Mouse (Mus musculus) ES-E14 (cell line): ENCODE results near the gene Cap2. TPM values are rescaled to one million over a fixed set of nuclear protein-coding genes. Genes with fewer than 3 reads are reported as not detected.

Source experiments
- DNase-seq: peaks from one replicate; pipeline ENCODE4 v3.0.0-alpha.2; 2013; ENCODE audit warnings: low read depth, low spot score
- H3K27ac ChIP-seq: 2 replicates; pipeline ENCODE4 v1.5.1; 2012; ENCODE audit warnings: low read depth, mild to moderate bottlenecking, low read length, moderate library complexity, mixed read lengths; ENCODE audit not compliant: poor library complexity, insufficient read depth, severe bottlenecking
- H3K36me3 ChIP-seq: 2 replicates; pipeline ENCODE4 v1.6.1; 2012; ENCODE audit warnings: mild to moderate bottlenecking, low read length, moderate library complexity, mixed read lengths; ENCODE audit not compliant: control insufficient read depth, poor library complexity, insufficient read depth, severe bottlenecking
- H3K4me1 ChIP-seq, 2 experiments: fragments of 150-350 bp in 1 of 2; sonication (generic) in 1 of 2; 2 replicates each; pipeline ENCODE4 v1.6.1; 2012; ENCODE audit warnings: low read length in 2 of 2, mild to moderate bottlenecking in 1 of 2, mixed read lengths in 1 of 2; ENCODE audit not compliant: control insufficient read depth in 2 of 2, insufficient read depth in 2 of 2, poor library complexity in 1 of 2
- H3K4me3 ChIP-seq, 2 experiments: fragments of 150-350 bp in 1 of 2; sonication (generic) in 1 of 2; 2 replicates each; pipeline ENCODE4 v1.5.1; 2012; ENCODE audit warnings: low read length in 2 of 2, low read depth in 1 of 2, mild to moderate bottlenecking in 1 of 2, mixed read lengths in 1 of 2; ENCODE audit not compliant: insufficient read depth in 1 of 2, poor library complexity in 1 of 2, severe bottlenecking in 1 of 2
- H3K9ac ChIP-seq: 2 replicates; pipeline ENCODE4 v1.6.1; 2012; ENCODE audit warnings: low read depth, mild to moderate bottlenecking, low read length, mixed read lengths; ENCODE audit not compliant: poor library complexity, insufficient read depth, severe bottlenecking
- H3K9me3 ChIP-seq: fragments of 150-350 bp; sonication (generic); 2 replicates; pipeline ENCODE4 v1.6.1; 2012; ENCODE audit warnings: low read depth, mild to moderate bottlenecking, low read length; ENCODE audit not compliant: control insufficient read depth, insufficient read depth
- CHD2 ChIP-seq: IDR thresholded peaks from 2 replicates; pipeline ENCODE4 v1.6.1; 2014; ENCODE audit warnings: mild to moderate bottlenecking, low read depth, low read length, inconsistent platforms
- HCFC1 ChIP-seq: IDR thresholded peaks from 2 replicates; pipeline ENCODE4 v1.6.1; 2012; ENCODE audit warnings: low read length, inconsistent platforms, borderline replicate concordance; ENCODE audit not compliant: insufficient read depth
- MAFK ChIP-seq: IDR thresholded peaks from 2 replicates; pipeline ENCODE4 v1.6.1; 2014; ENCODE audit warnings: mild to moderate bottlenecking, low read depth, low read length, inconsistent platforms; ENCODE audit not compliant: insufficient read depth
- ZC3H11A ChIP-seq: IDR thresholded peaks from 2 replicates; pipeline ENCODE4 v1.6.1; 2012; ENCODE audit warnings: low read depth, mild to moderate bottlenecking, inconsistent platforms, low read length, borderline replicate concordance
- ZNF384 ChIP-seq: IDR thresholded peaks from 2 replicates; pipeline ENCODE4 v1.6.1; 2012; ENCODE audit warnings: low read depth, low read length, inconsistent platforms
- in situ Hi-C, 2 experiments: fragments of 600-800 bp; cut with MboI; formaldehyde crosslinking; loops; one replicate each; pipeline ENCODE4 v1.15.1; 2025; ENCODE audit warnings: low sequenced_read_pairs in 2 of 2, inconsistent platforms in 1 of 2; ENCODE audit not compliant: unreplicated experiment in 2 of 2
- total RNA-seq: library from RNA; depleted of rRNA; stranded (reverse); fragments of 300-350 nt; gene quantifications from 2 replicates; pipeline ENCODE4 v1.2.3, GENCODE M21; 2012

Gene Cap2
- total RNA-seq, 1 experiment = 5.1 TPM

- in situ Hi-C loops = no loop called here
- H3K9ac ChIP-seq = no peak overlapping the region
- no peaks in the 10 kb centered on the region for H3K36me3 ChIP-seq
- H3K27ac ChIP-seq = no peak overlapping the region
- DNase-seq = no peak
- H3K9me3 ChIP-seq = no peaks in the 10 kb centered on the region
- H3K4me3 ChIP-seq = no peak overlapping the region
- no peak for TF ChIP-seq ZC3H11A
- TF ChIP-seq CHD2 = no peak
- TF ChIP-seq HCFC1 = no peak
- TF ChIP-seq ZNF384 = no peak
- TF ChIP-seq MAFK = no peak
- peaks cover 0 to 2% of the 10 kb centered on the region in 2 experiments; a peak in 1 of 4 replicates for H3K4me1 ChIP-seq
Measured at GRCm38 (mm10) chr13:46521482-46521881, 19.8 kb downstream of the Cap2 start.

GRCm38 (mm10) chr13:46522798-46523197, 21.1 kb downstream of the Cap2 start:
- peaks cover 0 to 2% of the 10 kb centered on the region in 2 experiments; a peak in 1 of 4 replicates for H3K4me1 ChIP-seq
- no peak overlapping the region for H3K9ac ChIP-seq
- no peaks in the 10 kb centered on the region for H3K9me3 ChIP-seq
- no peak overlapping the region for H3K27ac ChIP-seq
- no peak for DNase-seq
- TF ChIP-seq CHD2 = no peak
- no peak for TF ChIP-seq ZNF384
- no peak for TF ChIP-seq MAFK
- no peak for TF ChIP-seq ZC3H11A
- TF ChIP-seq HCFC1 = no peak
- H3K4me3 ChIP-seq = no peak overlapping the region
- H3K36me3 ChIP-seq = no peaks in the 10 kb centered on the region
- in situ Hi-C loops = no loop called here

GRCm38 (mm10) chr13:46523235-46523634, 21.6 kb downstream of the Cap2 start:
- TF ChIP-seq HCFC1 (no peak), MAFK (no peak), ZC3H11A (no peak), CHD2 (no peak), ZNF384 (no peak)
- Histone ChIP-seq H3K9me3 (no peaks in the 10 kb centered on the region), H3K4me1 (peaks cover 0 to 2% of the 10 kb centered on the region in 2 experiments; a peak in 1 of 4 replicates), H3K36me3 (no peaks in the 10 kb centered on the region), H3K9ac (no peak overlapping the region), H3K27ac (no peak overlapping the region), H3K4me3 (no peak overlapping the region)
- no peak for DNase-seq
- in situ Hi-C loops = no loop called here

GRCm38 (mm10) chr13:46523712-46524111, 22.1 kb downstream of the Cap2 start:
- Histone ChIP-seq H3K9ac (no peak overlapping the region), H3K4me1 (peaks cover 0 to 2% of the 10 kb centered on the region in 2 experiments; a peak in 1 of 4 replicates), H3K4me3 (no peak overlapping the region), H3K9me3 (no peaks in the 10 kb centered on the region), H3K27ac (no peak overlapping the region), H3K36me3 (no peaks in the 10 kb centered on the region)
- DNase-seq = no peak
- in situ Hi-C loops = no loop called here
- TF ChIP-seq MAFK (no peak), ZNF384 (no peak), ZC3H11A (no peak), CHD2 (no peak), HCFC1 (no peak)
